Mouse (Mus musculus): ENCODE measurements around the gene Clpsl2.

Clpsl2 gene

DNA sequence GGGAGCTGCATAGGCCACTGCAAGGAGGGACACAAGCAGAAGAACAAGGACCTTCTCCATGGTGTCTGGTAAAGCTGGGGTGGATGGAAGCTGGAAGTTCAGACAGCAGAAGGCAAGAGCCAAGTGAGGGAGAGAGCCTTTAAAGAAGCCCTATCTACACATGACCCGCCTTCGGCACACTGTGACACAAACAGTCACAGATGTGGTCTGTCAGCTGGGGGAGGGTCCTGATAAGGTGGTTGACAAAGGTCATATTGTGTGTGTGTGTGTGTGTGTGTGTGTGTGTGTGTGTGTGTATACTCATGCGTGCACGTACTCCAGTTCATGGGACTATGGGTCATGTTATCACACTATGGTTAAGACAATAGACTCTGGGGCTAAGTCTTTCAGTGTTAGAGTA lies 11.4 kb downstream of the Clpsl2 start, which contains the start of gene Clps:
Clps (minus strand) TSS at position 169 of the 400 bp plus-strand sequence.
- DNase-seq (ENCODE audit: low read depth): no peak

DNA sequence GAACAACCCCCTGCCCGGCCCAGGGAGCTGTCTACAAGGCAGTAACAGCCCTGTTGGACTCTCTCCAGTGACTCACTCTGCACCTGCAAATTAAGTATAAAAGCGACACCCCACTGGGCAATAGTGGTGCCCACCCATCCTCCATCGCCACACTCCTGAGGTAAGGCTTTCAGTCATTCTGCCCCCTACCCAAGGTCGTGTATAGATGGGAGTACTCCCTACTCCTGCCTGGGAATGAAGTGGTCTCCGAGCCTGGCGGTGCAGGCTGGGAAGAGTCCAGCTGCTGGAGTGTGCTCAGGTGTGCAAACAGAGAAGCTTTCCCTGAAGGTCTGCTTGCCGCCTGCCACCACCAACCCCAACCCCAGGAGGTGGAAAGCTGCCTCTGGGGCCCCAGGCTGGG lies 12.4 kb downstream of the Clpsl2 start:
- no peak for DNase-seq (ENCODE audit: low read depth)

DNA sequence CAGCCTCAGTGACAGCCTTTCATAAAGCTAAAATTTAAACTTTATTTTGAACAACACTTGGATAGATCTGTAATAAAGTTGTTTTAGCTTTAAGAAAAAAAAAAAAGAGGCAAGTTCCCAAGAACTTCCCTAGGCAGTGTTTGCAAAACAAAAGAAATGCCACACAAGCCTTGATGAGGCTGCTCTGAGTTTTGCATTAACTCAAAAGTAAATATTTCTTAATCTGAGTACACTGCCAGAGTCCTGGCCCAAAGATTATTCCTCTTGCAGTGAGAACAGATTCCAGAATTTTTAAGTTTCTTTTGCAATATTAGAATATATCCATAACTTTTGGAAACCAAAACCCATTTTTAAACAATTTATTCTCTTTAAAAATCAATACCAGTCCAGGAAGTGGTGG lies 16.0 kb downstream of the Clpsl2 start:
- no peak for DNase-seq (ENCODE audit: low read depth)

DNA sequence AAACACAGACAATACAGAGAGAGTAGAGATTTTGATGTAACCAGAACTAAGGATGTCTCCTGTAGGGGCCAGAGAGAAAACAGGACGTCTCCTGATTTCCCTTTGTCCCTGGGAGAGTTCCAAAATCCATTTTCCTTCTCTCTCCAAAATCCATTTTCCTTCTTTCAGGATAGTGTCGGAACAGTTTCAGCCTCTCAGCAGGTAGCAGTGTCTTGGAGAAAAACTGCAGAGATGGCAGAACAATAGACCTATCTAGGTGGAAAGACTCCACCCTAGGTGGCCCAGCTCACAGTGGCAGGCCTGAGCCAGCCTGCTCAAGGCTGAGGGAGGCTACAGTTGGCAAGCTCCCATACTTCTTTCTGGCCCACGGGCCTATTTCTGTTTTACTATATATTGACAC lies 18.3 kb downstream of the Clpsl2 start:
- DNase-seq (ENCODE audit: low read depth): no peak

DNA sequence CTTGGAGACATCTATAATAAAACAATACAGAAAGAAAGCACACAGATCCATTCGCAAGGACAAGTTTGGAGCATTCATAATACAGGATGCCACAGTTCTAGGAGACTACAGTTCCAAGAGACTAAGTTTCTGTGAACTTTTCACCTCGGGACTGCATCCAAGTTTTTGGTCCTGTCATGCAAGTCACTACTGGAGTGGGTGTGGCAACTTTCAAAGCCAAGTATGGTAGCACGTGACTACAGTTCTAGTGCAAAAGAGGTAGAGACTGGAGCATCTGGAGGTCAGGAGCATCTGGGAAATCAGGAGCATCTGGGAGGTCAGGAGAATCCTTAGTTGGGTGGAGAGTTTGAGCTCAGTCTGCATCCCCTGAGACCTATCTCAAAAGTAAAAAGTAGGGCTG lies 22.7 kb downstream of the Clpsl2 start:
- no peak for DNase-seq (ENCODE audit: low read depth)

DNA sequence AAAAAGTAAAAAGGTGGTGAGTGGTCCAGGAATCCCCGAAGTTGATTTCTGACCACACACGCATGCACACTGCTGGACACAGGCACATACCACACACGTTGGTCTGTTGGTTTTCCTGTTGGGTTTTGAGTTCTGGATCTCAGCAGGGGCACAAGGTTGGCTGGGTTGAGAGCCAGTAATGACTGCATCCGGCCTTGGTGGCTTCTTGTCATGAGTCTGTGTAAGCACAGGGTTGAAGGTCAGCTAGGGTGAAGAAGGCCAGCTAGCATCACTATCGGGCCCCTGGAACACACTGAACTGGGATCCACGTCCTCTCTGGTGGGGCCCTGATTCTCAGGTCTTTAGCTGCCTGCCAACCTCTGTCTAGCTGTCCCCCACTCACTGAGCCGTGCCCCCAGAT lies 23.3 kb downstream of the Clpsl2 start:
- no peak for DNase-seq (ENCODE audit: low read depth)

DNA sequence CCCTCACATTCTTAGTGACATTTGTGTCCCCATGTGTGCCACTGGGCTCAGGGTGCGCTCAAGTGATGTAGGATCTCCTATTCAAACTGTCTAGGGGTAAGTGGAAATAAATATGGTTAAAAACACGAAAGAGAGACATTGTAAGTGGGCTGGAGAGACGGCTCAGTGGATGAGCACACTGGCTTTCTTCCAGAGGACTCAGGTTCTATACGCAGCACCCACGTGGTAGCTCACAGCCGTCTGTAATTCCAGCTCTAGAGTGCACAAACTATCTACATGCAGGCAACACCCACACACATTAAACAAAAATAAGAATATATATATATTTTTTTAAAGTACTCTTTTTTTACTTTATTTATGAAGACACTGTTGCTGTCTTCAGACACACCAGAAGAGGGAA lies 23.7 kb downstream of the Clpsl2 start:
- DNase-seq (ENCODE audit: low read depth): no peak

DNA sequence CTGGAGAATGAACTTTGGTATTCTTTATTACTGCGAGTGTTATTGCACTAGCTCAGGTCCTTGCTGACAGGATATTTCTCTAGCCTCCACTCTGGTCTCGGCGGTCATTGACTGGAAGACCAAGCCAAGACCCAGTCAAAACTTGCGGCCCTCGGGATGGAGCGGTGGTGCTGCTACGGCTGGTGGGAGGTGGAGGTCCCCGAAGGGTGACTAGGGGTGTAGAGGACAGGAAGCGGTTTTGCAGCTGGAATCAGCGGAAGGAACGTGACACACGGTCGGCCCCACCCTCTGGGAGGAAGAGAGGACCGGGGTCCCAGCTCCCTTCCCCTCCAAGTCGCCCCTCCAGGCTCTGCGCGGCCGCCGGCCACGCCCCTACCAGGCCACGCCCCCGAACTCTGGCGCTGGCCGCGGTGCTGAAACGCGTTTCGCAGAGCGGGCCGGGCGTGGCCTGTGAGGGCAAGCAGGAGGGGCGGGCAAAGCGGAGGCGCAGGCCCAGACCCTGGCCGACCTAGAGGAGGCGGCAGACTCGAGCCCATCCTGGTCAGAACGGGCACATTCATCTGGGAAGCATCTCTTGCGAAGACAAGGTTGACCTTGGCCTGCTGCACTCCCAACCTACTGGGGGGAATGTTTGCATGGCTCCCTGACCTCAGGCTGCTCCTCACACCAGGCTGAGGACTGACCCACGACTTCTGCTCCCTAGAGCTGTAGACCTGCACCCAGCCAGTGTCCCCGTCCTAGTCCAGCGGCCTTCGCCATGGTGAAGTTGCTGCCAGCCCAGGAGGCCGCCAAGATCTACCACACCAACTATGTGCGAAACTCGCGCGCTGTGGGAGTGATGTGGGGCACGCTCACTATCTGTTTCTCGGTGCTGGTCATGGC lies 26.3 kb downstream of the Clpsl2 start, which contains the start of gene Lhfpl5:
Lhfpl5 (plus strand) TSS at position 398 of the 882 bp plus-strand sequence.
- DNase-seq (ENCODE audit: low read depth): no peak

DNA sequence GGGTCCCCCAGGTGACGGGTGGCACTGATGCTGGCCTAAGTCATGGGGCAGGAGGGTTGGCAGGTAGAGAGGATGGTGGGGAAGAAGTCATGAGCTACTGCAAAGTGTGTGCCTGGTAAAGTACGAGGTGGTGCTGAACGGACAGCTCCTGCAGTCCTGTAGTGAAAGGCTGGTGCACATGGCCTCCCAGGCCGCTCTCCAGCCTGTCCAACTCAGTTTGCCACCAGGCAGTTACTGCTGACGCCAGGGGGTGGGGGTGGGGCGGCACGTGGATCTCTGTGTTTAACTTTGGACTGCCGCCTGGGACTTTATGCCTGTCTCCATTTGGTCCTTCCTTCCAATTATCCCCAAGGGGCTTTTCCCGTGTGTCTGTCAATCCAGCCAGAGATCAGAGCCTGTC lies 31.2 kb downstream of the Clpsl2 start:
- DNase-seq (ENCODE audit: low read depth): peak; percentile 30

DNA sequence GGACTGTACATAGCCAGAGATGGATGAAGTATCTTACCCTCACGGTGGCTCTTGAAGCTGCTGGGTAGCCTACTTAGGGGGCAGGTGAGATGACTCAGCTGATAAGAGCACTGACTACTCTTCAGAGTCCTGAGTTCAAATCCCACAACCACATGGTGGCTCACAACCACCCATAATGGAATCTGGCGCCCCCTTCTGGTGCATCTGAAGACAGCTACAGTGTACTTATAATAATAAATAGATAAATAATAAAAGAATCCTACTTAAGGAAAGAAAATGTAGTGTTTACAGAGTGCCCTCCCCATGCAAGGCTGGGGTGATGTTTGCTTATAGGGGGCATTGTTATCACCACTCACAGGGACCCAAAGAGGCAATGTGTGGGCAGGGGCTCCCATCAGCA lies 31.8 kb downstream of the Clpsl2 start:
- DNase-seq (ENCODE audit: low read depth): no peak

DNA sequence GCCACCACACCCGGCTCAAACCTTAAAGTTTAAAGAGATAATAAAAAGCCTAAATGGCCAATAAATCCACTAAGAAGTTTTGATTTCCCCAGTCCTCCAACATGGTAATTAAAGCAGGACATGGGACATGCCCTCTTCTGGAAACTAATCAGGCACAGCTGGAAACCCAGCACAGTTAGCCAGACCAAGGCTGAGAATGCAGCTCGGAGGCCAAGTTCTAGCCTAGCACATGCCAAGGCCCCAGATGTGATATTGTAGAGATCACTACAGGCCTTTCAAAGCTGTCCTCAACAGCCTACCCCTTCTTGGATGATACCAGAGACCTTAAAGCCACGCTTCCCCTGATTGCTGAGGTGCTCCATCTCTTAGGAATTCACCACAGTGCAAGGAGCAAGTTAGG lies 37.3 kb downstream of the Clpsl2 start:
- no peak for DNase-seq (ENCODE audit: low read depth)

DNA sequence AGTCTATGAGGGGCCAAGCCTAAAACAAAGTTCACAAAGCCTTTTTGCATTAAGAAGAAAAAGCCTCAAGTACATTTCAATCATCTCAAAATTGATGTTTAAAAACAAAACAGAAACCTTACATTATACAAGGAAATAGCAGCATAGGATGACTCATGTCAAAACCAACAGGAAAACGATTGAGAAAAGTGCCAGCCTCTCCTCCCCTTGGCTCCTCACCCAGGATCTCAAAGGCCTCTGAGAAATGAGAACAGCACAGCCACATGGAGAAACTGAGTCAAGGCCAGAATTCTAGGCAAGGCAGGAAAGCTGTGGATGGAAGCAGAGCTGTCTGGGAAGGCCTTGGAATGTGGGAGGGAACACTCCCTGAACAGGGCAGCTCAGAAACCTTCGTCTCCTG lies 39.4 kb downstream of the Clpsl2 start:
- peak; percentile 8 for DNase-seq (ENCODE audit: low read depth)

DNA sequence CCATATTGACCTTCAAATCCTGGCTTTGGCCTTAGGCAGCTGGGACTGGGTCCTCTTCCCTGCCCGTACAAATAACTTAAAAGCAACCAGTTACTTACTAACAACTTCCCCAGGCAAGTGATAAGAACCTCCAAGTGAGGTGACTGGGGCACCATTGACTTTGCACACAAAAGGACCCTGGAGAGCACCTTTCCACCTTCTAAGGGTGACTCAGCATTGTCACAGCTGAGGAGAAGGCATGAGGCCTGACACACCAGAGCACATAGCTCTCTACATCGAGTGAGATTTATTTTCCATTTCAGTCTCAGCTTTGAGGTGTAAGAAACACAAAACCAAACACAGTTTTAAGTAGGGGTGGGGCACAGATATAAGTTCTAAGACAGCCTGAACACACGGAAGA lies 41.4 kb downstream of the Clpsl2 start:
- DNase-seq (ENCODE audit: low read depth): no peak

DNA sequence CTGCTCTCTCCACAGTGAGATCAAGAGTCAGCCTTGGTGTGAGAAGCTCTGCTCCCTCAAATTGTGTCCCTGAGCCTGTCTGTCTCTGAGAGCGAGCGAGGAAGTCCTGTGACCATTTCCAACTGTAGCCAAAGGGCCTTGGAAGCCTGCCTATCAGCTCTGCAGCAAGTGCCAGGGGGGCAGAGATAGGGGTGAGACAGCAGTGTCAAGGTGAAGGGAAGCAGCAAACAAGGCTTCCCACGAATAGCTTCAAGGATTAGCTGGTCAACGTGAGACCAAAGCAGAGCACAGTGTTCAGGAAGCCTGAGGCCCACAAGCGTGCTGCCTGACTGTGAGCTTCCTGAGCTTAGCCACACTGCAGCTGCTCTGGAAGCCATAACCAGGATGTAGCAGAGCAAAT lies 42.3 kb downstream of the Clpsl2 start:
- no peak for DNase-seq (ENCODE audit: low read depth)

DNA sequence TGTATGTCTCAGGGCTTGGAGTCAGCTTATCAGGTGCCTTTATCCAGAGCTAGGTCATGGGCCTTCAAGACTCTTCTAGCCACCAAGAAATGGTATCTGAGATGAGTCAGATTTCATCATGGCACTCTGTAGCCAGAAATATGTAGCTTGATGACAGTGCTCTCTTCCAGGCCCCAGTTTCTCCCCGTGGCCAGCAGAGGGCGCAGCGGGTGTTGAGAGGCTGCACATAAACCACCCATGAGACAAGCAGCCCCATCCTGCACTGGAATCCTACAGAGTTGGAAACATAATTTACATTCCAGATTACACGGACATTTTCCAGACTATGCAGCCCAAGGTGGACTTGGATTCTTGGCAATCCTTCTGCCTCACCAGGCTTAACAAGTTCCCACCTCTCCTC lies 43.8 kb downstream of the Clpsl2 start:
- DNase-seq (ENCODE audit: low read depth): peak; percentile 26

DNA sequence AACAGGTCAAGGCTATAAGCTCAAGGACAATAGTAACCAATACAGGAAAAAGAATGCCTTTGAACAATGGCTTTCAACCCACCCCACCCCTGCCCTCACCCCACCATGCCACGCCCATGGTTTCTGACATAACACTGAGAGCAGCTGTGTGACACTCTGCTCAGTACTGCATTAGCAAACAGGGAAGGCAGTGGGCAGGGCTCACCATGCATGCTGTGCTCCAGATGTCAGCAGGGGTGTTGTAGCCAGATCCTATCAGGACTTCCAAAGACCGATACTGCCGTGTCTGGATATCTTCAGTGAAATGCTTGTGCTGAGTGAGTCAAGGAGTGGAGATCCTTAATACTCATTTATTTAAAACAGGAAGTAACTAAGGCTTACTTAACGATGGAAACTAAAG lies 44.8 kb downstream of the Clpsl2 start:
- no peak for DNase-seq (ENCODE audit: low read depth)

DNA sequence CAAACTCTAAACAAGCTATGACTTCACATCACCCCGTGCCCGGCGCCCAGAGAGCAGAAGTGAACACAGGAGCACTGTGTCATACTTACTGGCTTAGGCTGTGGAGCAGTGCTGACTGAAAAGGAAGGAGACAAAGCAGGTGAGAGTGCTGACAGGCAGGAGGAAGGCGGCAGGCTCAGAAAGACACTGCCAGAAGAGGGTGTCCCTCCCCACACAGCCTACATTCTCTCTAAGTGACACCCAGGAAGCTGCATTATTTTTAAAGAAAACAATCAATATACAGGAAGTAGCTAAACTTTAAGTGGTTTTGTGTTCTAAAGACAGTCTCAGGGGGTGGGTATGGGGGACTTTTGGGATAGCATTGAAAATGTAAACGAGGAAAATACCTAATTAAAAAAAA lies 51.6 kb downstream of the Clpsl2 start:
- DNase-seq (ENCODE audit: low read depth): no peak

DNA sequence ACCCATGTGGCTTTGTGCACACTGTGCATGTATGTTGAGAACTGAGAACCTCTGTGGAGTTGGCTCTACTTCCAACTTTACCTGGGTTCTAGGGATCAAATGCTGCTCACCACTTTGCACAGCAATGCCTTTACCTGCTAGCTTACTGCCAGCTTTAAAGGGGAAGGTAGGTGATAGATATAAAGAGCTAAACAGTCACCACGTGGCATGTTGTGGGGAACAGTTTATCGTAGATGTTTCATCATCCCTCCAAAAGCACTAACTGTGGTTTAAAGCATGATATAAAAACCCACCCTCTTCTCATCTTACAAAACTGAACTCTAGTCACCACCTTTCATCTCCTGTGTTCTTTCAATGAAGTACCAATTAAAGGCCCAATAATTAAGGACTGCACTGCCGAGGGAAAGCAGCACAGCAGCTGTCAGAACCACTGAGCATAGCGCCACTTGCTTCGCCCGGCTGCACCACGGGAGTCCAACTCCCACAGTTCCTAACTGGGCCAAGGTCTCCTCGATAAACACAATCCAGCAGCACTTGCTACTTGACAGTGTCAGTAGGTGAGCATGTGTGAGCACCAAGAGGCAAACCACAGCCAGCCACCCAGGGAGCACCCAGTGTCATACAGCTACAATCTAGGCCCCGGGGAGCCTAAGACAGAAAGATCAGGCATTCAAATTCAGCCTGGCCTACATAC lies 52.5 kb downstream of the Clpsl2 start:
- no peak for DNase-seq (ENCODE audit: low read depth)

All from fibroblast of lung, adult 2 months (primary cell).